Mouse (Mus musculus): ENCODE results near the gene Sept12. TPM values are rescaled to one million over a fixed set of nuclear protein-coding genes. Genes with fewer than 3 reads are reported as not detected.

Sept12 gene
- polyA plus RNA-seq, 1 experiment from 2014 or later, result not detected

- H3K4me2 ChIP-seq (ENCODE audit: low read length), result no peak overlapping the region
- H3K9me3 ChIP-seq (replicated peaks; ENCODE audit: control insufficient read depth, low read length, poor library complexity, severe bottlenecking), result no peaks in the 10 kb centered on the region
- H3K4me3 ChIP-seq (ENCODE audit: low read depth, low read length), result no peak overlapping the region
- no peaks in the 10 kb centered on the region for H3K4me1 ChIP-seq (ENCODE audit: control insufficient read depth, insufficient read depth, low read length)
- no peaks in the 10 kb centered on the region for H3K27me3 ChIP-seq (ENCODE audit: control insufficient read depth, insufficient read depth, low read depth, low read length)
- 91% methylated on average over 3 of the region's 3 CpGs for WGBS
- peaks cover 33% of the 10 kb centered on the region for H3K36me3 ChIP-seq (ENCODE audit: control insufficient read depth, insufficient read depth, low read length)
- ATAC-seq, result no peak
- H3K9ac ChIP-seq (ENCODE audit: low read depth, low read length), result no peak overlapping the region
- H3K27ac ChIP-seq (ENCODE audit: low read length), result no peak overlapping the region
These were observed 51.5 kb downstream of the Sept12 start for GRCm38 (mm10) chr16:4946155-4946554.

- Histone ChIP-seq H3K4me3 (ENCODE audit: low read depth, low read length) (no peak overlapping the region), H3K9ac (ENCODE audit: low read depth, low read length) (no peak overlapping the region), H3K36me3 (ENCODE audit: control insufficient read depth, insufficient read depth, low read length) (peaks cover 32% of the 10 kb centered on the region), H3K4me2 (ENCODE audit: low read length) (no peak overlapping the region), H3K27ac (ENCODE audit: low read length) (no peak overlapping the region), H3K4me1 (ENCODE audit: control insufficient read depth, insufficient read depth, low read length) (peaks cover 1% of the 10 kb centered on the region; the same call in 1 of the 2 replicates), H3K27me3 (ENCODE audit: control insufficient read depth, insufficient read depth, low read depth, low read length) (no peaks in the 10 kb centered on the region), H3K9me3 (replicated peaks; ENCODE audit: control insufficient read depth, low read length, poor library complexity, severe bottlenecking) (no peaks in the 10 kb centered on the region)
- no peak for ATAC-seq
- WGBS, result 83% methylated on average over 4 of the region's 4 CpGs
These were observed 52.2 kb downstream of the Sept12 start for GRCm38 (mm10) chr16:4945415-4945814.

- H3K36me3 ChIP-seq (ENCODE audit: control insufficient read depth, insufficient read depth, low read length), result peaks cover 27% of the 10 kb centered on the region
- ATAC-seq, result no peak
- WGBS, result 89% methylated on average over 3 of the region's 3 CpGs
These were observed 54.2 kb downstream of the Sept12 start for GRCm38 (mm10) chr16:4943431-4943830.

DNA sequence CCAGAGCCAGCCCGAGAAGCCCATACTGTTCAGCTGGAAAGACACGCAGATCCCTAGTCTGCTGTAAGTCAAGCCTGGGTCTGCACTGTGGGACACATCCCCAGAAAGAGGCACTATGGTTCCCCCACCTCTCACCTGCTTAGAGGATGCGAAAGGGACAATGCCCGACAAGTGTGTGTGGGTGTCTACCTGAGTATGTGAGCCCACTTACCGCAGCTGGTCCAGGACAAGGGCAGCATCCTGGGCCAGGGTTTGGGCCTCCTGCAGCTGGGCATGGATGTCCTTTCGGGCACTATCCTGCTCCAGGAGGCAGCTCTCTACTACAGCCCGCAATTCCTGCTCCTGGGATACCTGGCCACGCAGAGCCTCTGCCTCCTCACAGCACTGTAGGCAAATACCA is 54.8 kb downstream of the Sept12 start:
- H3K4me2 ChIP-seq (ENCODE audit: low read length), result no peak overlapping the region
- H3K9me3 ChIP-seq (replicated peaks; ENCODE audit: control insufficient read depth, low read length, poor library complexity, severe bottlenecking), result no peaks in the 10 kb centered on the region
- no peak overlapping the region for H3K4me3 ChIP-seq (ENCODE audit: low read depth, low read length)
- no peak overlapping the region for H3K9ac ChIP-seq (ENCODE audit: low read depth, low read length)
- H3K4me1 ChIP-seq (ENCODE audit: control insufficient read depth, insufficient read depth, low read length), result peaks cover 15% of the 10 kb centered on the region; the same call in 1 of the 2 replicates
- H3K36me3 ChIP-seq (ENCODE audit: control insufficient read depth, insufficient read depth, low read length), result peaks cover 22% of the 10 kb centered on the region
- WGBS, result 95% methylated on average over 8 of the region's 8 CpGs
- ATAC-seq, result no peak
- H3K27ac ChIP-seq (ENCODE audit: low read length), result no peak overlapping the region
- no peaks in the 10 kb centered on the region for H3K27me3 ChIP-seq (ENCODE audit: control insufficient read depth, insufficient read depth, low read depth, low read length)

More at GRCm38 (mm10) chr16:4943431-4943830, 54.2 kb downstream of the Sept12 start:
- Histone ChIP-seq H3K4me3 (ENCODE audit: low read depth, low read length) (no peak overlapping the region), H3K27me3 (ENCODE audit: control insufficient read depth, insufficient read depth, low read depth, low read length) (no peaks in the 10 kb centered on the region), H3K4me2 (ENCODE audit: low read length) (no peak overlapping the region), H3K4me1 (ENCODE audit: control insufficient read depth, insufficient read depth, low read length) (peaks cover 12% of the 10 kb centered on the region; the same call in 1 of the 2 replicates), H3K27ac (ENCODE audit: low read length) (no peak overlapping the region), H3K9me3 (replicated peaks; ENCODE audit: control insufficient read depth, low read length, poor library complexity, severe bottlenecking) (no peaks in the 10 kb centered on the region), H3K9ac (ENCODE audit: low read depth, low read length) (no peak overlapping the region)

DNA sequence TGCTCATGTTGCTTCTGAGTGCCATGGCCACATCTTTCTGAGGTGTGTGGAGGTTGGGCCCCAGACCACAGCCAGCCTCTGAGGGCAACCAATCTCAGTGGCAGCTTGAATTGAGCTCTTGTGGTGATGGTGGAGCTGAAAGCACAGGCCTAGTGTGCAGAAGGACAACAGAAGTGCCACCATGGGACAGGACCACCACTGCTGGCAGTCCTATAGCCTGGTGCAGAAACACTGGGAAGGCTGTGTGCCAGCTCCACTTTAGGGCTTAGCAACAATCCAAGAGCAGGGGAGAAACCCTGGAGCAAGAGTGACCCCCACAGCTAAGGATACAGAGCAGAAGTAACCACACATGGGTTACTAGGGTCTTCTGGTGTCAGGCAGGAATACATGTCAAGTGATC is 56.6 kb downstream of the Sept12 start:
- Histone ChIP-seq H3K4me1 (ENCODE audit: control insufficient read depth, insufficient read depth, low read length) (peaks cover 15% of the 10 kb centered on the region; the same call in 1 of the 2 replicates), H3K4me2 (ENCODE audit: low read length) (no peak overlapping the region), H3K27me3 (ENCODE audit: control insufficient read depth, insufficient read depth, low read depth, low read length) (no peaks in the 10 kb centered on the region), H3K9me3 (replicated peaks; ENCODE audit: control insufficient read depth, low read length, poor library complexity, severe bottlenecking) (no peaks in the 10 kb centered on the region), H3K36me3 (ENCODE audit: control insufficient read depth, insufficient read depth, low read length) (peaks cover 13% of the 10 kb centered on the region), H3K9ac (ENCODE audit: low read depth, low read length) (no peak overlapping the region), H3K27ac (ENCODE audit: low read length) (no peak overlapping the region), H3K4me3 (ENCODE audit: low read depth, low read length) (no peak overlapping the region)
- no peak for ATAC-seq

- no peak overlapping the region for H3K27ac ChIP-seq (ENCODE audit: low read length)
- H3K9me3 ChIP-seq (replicated peaks; ENCODE audit: control insufficient read depth, low read length, poor library complexity, severe bottlenecking), result no peaks in the 10 kb centered on the region
- no peaks in the 10 kb centered on the region for H3K27me3 ChIP-seq (ENCODE audit: control insufficient read depth, insufficient read depth, low read depth, low read length)
- no peak overlapping the region for H3K4me3 ChIP-seq (ENCODE audit: low read depth, low read length)
- no peak overlapping the region for H3K9ac ChIP-seq (ENCODE audit: low read depth, low read length)
- H3K4me1 ChIP-seq (ENCODE audit: control insufficient read depth, insufficient read depth, low read length), result peaks cover 15% of the 10 kb centered on the region; the same call in 1 of the 2 replicates
- peak overlapping the region; percentile 79 for H3K4me2 ChIP-seq (ENCODE audit: low read length)
- peaks cover 8% of the 10 kb centered on the region for H3K36me3 ChIP-seq (ENCODE audit: control insufficient read depth, insufficient read depth, low read length)
- 93% methylated on average over 10 of the region's 10 CpGs for WGBS
- ATAC-seq, result no peak
These were observed 57.3 kb downstream of the Sept12 start for GRCm38 (mm10) chr16:4940311-4940850.

DNA sequence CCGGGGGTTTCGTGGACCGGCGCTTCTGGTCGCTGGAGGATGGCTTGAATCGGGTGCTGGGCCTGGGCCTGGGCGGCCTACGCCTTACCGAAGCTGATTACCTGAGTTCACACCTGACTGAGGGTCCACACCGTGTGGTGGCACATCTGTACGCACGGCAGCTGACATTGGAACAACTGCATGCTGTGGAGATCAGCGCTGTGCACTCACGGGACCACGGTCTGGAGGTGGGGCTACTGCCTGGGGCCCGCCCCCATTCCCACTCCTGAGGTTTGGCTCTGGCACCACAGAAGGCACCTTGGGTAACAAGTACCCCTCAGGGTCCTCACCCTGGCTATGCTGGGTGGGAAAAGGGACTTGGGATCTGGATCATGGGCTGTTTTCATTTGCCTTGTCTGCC is 58.2 kb downstream of the Sept12 start:
- Histone ChIP-seq H3K36me3 (ENCODE audit: control insufficient read depth, insufficient read depth, low read length) (peaks cover 7% of the 10 kb centered on the region), H3K4me2 (ENCODE audit: low read length) (peak overlapping the region; percentile 79), H3K4me1 (ENCODE audit: control insufficient read depth, insufficient read depth, low read length) (peaks cover 15% of the 10 kb centered on the region; the same call in 1 of the 2 replicates), H3K27me3 (ENCODE audit: control insufficient read depth, insufficient read depth, low read depth, low read length) (no peaks in the 10 kb centered on the region), H3K27ac (ENCODE audit: low read length) (peak overlapping the region; percentile 84), H3K9ac (ENCODE audit: low read depth, low read length) (peak overlapping the region; percentile 90), H3K9me3 (replicated peaks; ENCODE audit: control insufficient read depth, low read length, poor library complexity, severe bottlenecking) (no peaks in the 10 kb centered on the region), H3K4me3 (ENCODE audit: low read depth, low read length) (peak overlapping the region; percentile 73)
- WGBS, result 2% methylated on average over 16 of the region's 16 CpGs
- peak; percentile 81 for ATAC-seq

DNA sequence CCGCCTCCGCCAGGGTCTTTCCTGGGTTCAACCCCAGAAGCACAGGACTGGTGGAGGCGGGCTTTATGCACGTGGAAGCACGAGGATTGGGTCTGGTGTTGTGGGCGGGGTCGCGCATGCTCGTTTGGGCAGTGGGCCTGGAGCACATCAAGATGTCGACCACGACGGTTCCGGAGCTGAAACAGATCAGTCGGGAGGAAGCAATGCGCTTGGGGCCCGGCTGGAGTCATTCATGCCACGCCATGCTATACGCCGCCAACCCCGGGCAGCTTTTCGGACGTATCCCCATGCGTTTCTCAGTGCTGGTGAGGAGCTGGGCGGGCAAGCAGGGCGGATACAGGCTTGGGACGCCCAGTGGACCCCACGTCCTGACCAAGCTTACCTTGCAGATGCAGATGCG is 58.7 kb downstream of the Sept12 start:
- peak overlapping the region; percentile 90 for H3K9ac ChIP-seq (ENCODE audit: low read depth, low read length)
- H3K4me3 ChIP-seq (ENCODE audit: low read depth, low read length), result peak overlapping the region; percentile 73
- no peaks in the 10 kb centered on the region for H3K9me3 ChIP-seq (replicated peaks; ENCODE audit: control insufficient read depth, low read length, poor library complexity, severe bottlenecking)
- peak overlapping the region; percentile 84 for H3K27ac ChIP-seq (ENCODE audit: low read length)
- WGBS, result under 1% methylated on average over 28 of the region's 28 CpGs
- H3K4me2 ChIP-seq (ENCODE audit: low read length), result peak overlapping the region; percentile 79
- no peaks in the 10 kb centered on the region for H3K27me3 ChIP-seq (ENCODE audit: control insufficient read depth, insufficient read depth, low read depth, low read length)
- ATAC-seq, result peak; percentile 97
- H3K36me3 ChIP-seq (ENCODE audit: control insufficient read depth, insufficient read depth, low read length), result peaks cover 7% of the 10 kb centered on the region
- H3K4me1 ChIP-seq (ENCODE audit: control insufficient read depth, insufficient read depth, low read length), result peaks cover 15% of the 10 kb centered on the region; the same call in 1 of the 2 replicates

DNA sequence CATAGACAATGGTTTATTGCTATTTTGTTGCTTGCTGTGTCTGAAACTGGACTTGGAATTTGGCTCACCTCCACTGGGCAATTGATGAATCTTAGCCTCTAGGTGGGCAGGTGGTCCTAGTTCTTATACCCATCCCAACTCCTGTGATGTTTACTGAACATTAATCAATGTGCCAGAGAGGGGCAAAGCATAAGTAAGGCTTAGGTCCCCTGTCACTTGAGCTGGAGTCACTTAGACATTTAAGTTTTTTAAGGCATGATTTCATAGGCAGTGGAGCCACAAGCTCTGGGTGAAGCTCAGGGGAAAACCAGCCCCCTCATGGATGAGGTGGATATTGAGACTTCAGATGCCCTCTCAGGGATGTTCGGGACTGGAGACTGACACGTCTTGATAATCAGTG is 59.2 kb downstream of the Sept12 start, which contains the start of gene Nudt16l1:
Gene Nudt16l1, plus strand, starts transcription at position 301 of the 400 bp plus-strand sequence.
- Histone ChIP-seq H3K4me2 (ENCODE audit: low read length) (peak within 1 kb of the TSS; percentile 79), H3K27ac (ENCODE audit: low read length) (peak within 1 kb of the TSS; percentile 84), H3K9ac (ENCODE audit: low read depth, low read length) (peak within 1 kb of the TSS; percentile 90), H3K27me3 (ENCODE audit: control insufficient read depth, insufficient read depth, low read depth, low read length) (no peaks in the 10 kb centered on the region), H3K9me3 (replicated peaks; ENCODE audit: control insufficient read depth, low read length, poor library complexity, severe bottlenecking) (no peaks in the 10 kb centered on the region), H3K4me3 (ENCODE audit: low read depth, low read length) (peak within 1 kb of the TSS; percentile 73), H3K36me3 (ENCODE audit: control insufficient read depth, insufficient read depth, low read length) (peaks cover 7% of the 10 kb centered on the region), H3K4me1 (ENCODE audit: control insufficient read depth, insufficient read depth, low read length) (peaks cover 15% of the 10 kb centered on the region; the same call in 1 of the 2 replicates)
- WGBS, result 0% methylated on average over 2 of the region's 2 CpGs
- no peak for ATAC-seq

Measured in midbrain, embryonic 16.5 days (tissue).